Mouse (Mus musculus): Measurements from ENCODE around the gene Rsph14.
A peak's percentile ranks its signal among the peaks of the same experiment; 100 is the strongest.
"Not testable (repeated sequence)": the region's sequence is repeated elsewhere in the genome, so short reads cannot be mapped to it uniquely, and the experiment has no call there.

Rsph14 gene

GRCm38 (mm10) chr10:75053655-75054054 lies 21.3 kb upstream of the Rsph14 start:
- DNase-seq (ENCODE audit: low spot score) = no peak

DNA sequence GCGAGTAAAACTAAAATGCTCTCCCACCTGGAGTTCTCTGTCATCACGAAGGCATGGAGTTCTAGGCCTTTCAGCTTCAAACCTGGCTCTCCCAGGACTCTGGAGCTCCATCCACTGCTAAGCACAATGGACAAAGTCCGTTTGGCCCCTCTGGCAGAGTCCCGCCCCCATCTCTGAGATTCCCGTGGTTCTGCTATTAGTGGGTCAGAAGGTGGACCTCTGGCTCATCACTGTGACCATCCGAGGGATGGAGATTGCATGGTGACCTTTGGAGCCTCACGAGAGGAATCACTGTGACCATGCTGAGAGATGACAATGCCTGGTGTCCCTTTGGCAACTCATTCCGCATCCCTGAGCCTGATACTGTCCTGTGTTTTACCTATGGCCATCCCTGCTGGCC lies 20.5 kb upstream of the Rsph14 start:
- no peak for DNase-seq (ENCODE audit: low spot score)

- DNase-seq (ENCODE audit: low spot score) = no peak
Observed at GRCm38 (mm10) chr10:75051364-75052074, 19.1 kb upstream of the Rsph14 start.

DNA sequence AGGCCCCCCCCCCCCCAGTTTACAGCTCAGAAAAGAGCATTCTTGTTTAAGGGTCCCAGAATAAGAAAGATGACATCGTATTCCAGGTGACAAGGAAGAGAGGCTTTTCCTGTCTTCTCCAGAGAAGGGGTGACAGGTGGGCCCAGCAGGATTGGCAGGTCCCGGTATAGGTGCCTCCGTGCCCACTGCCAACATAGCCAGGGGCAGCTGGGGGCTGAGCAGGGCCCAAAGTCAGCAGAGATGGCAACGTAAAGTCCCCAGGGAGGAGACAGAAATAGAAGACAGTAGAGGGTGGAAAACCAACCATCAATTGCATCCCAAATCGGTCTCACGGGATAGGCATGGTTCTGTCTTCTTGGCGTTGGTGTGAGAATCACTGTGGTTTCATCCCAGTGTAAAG lies 16.3 kb upstream of the Rsph14 start:
- DNase-seq (ENCODE audit: low spot score) = no peak

DNA sequence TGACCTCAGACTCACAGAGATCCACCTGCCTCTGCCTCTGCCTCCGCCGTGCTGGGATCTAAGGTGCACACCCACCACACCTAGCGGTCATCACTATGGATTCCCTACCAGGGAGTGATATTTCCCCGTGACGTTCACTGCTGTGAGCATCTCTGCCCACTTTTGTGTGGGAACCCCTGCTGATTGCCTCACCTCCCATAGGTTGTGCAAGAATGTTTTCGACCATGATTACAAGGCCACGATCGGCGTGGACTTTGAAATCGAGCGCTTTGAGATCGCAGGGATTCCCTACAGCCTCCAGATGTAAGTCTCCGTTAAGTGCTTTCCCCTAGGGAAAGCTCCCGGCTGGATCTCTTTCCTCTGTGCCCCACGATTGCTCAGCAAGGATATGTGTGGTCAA lies 13.4 kb upstream of the Rsph14 start:
- no peak for DNase-seq (ENCODE audit: low spot score)

GRCm38 (mm10) chr10:75044459-75044858 lies 12.1 kb upstream of the Rsph14 start:
- DNase-seq (ENCODE audit: low spot score) = no peak

- not testable (repeated sequence) for DNase-seq (ENCODE audit: low spot score)
Observed at GRCm38 (mm10) chr10:75042060-75042459, 9.7 kb upstream of the Rsph14 start.

- peak; percentile 100 for DNase-seq (ENCODE audit: low spot score)
Observed at GRCm38 (mm10) chr10:75036883-75037379, 4.5 kb upstream of the Rsph14 start, which contains the start of gene Rab36. Rab36 (plus strand) TSS chr10:75037058.

DNA sequence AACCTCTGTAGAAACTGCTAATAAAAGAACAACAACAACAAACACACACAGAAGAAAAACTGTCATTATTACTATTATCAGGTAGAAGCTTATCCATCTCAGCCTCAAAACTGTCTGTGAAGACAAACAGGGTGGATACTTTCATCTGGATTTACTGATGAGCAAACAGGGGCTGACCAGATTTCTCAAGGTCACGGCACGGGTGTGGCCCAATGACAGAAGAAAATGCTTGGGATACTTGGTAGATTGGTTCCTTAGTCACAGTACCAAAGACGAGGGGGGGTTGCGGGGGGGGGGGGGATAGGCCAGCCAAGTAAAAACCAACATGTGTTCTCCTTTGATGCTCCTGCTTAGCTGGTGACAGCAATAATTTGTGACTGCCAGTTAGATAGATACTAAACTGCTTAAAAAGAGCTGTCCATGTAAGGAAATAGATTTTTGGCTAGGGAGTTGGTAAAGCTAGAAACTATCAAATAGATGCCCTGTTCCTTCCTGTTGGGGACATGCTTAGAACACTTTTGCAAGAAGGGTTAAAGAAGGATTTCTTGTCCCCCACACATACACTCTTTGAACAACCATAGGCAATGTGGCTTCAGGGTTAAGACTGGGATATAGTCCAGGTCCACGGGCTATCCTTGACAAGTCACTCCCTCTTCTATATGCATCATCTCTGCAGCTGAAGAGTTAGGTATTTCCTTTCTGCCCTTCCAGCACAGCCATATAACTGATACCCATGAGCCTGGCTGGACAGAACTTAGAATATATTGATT lies 856 bp downstream of the Rsph14 start:
- DNase-seq (ENCODE audit: low spot score) = no peak

GRCm38 (mm10) chr10:75030234-75030633 lies 2.2 kb downstream of the Rsph14 start:
- DNase-seq (ENCODE audit: low spot score) = no peak

DNA sequence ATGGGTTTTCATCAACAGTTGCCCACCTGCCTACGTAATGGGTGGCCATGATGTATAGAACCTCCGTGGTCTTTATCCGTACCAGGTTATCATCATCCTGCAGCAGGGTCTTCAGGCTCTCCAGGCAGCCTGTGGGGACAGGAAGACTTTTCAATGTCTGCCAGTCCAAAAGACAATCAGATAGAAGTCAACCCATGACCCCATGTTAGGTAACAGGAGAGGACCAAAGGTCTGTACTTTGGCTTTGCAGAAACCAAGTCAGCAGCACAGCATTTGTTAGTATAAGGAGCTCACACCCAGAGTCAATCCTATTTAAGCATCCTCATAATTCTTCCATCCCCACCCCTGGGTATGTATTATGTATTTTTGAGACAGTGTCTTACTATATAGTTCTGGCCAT lies 2.7 kb downstream of the Rsph14 start:
- no peak for DNase-seq (ENCODE audit: low spot score)

DNA sequence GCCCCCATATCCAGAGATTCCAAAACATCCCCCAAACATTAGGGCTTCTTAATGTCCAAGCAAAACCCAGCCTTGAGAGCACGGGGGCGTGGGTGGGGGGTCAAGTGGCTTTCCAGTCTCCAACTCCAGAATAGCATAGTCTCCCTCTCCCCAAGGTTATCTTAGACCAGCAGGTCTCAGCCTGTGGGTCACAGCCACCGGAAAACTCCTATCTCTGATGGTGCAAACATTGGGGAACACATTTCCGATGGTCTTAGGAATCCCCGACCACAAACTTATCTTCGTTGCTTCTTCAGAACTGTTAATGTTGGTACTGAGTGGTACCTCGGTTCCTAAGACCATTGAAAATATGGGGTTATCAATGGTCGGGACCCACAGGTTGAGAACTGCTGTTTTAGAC lies 3.6 kb downstream of the Rsph14 start:
- DNase-seq (ENCODE audit: low spot score) = no peak

GRCm38 (mm10) chr10:75026491-75026890 lies 5.9 kb downstream of the Rsph14 start:
- DNase-seq (ENCODE audit: low spot score) = no peak

- DNase-seq (ENCODE audit: low spot score) = peak; percentile 91
Observed at GRCm38 (mm10) chr10:75021138-75021537, 11.2 kb downstream of the Rsph14 start.

DNA sequence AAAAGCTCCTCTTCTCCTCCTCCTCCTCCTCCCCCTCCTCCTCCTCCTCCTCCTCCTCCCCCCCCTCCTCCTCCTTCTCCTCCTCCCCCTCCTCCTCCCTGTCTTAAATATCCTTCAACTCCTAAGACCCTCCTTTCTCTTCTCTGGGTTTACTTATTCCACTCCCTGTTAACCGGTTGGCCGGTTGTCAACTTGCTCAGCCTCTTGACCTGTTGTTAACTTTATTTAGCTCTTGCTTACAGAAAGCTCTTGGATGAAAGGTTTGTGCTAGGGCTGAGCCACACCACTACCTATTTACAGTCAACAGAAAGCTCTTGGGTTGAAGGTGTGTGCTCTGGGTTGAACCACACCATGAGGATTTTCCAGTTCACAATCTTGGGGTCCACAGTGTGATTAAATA lies 12.1 kb downstream of the Rsph14 start:
- DNase-seq (ENCODE audit: low spot score) = no peak

GRCm38 (mm10) chr10:75016481-75016880 lies 15.9 kb downstream of the Rsph14 start:
- DNase-seq (ENCODE audit: low spot score) = no peak

DNA sequence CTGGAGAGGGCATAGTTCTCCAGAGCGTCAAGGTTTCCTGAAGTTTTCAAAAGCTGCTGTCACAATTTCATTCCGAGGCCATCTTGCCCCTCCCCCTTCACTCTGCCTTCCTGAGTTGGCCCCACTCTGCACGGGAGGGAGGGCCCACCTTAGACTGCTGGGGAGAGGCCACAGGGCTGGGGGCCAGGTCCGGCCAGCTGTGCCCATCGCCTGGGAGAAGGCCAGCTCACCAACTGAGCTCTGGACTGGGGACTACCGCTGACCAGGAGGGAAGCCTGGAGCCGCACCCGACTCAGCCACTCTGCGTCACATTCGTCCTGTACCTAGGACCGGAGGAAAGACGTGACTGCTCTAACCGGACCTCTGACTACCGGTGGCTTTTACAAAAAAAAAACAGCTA lies 16.9 kb downstream of the Rsph14 start:
- DNase-seq (ENCODE audit: low spot score) = no peak

GRCm38 (mm10) chr10:75010704-75011103 lies 21.7 kb downstream of the Rsph14 start:
- no peak for DNase-seq (ENCODE audit: low spot score)

DNA sequence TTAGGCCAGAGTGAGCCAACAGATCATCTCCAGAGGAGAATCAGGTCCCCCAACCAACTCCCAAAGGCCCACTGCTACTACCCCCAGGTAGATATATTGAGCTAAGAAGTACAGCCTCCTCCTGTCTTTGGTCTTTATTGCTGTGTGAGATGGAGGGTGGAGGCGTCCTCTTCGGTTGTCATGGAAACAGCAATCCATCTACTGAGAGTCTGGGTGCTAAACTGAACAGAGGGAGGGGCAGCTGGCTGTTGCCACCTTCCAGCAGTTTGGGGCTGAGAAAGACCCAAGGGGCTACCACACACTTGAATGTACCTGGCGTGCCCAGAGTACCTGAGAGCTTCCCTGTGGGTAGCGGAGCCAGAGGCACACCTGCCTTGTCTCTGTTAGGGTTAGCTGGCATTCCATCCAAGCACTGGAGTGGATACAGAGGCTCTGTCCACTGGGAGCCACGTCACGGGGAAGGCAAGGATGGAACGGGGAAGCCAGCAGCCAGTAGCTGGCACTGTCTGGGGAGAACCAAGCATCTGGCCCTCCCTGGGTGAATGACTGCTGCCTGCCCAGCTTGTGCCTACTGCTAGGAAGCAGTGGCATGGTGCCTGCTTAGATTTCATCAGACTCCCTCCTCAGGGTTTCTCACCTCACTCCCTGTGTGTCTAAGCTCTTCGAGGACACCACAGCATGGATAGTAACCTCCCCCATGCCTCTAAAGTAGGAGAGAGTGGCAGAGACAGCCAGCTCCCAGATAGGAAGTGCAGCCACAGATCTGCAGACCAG lies 25.3 kb downstream of the Rsph14 start:
- no peak for DNase-seq (ENCODE audit: low spot score)

DNA sequence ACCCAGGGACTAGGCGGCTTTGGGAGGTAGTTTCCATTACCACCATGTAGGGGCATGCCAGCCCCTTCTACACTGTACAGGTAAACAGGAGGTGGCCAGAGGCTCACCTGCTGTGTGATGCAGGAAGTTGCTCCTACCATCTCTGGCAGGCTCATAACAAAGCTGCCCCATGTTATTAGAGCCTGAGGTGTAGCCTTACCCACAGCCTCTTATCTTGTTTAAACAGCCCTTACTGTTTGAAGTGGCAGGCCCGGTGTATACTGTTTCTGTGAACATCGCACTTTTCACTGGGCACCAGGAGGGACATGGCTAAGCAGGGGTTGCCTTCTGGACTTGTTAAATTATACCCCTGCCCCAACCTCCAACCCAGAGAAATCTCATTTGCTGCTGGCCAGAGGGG lies 28.3 kb downstream of the Rsph14 start:
- no peak for DNase-seq (ENCODE audit: low spot score)

- no peak for DNase-seq (ENCODE audit: low spot score)
Observed at GRCm38 (mm10) chr10:75001391-75001790, 31.0 kb downstream of the Rsph14 start.

- peak; percentile 66 for DNase-seq (ENCODE audit: low spot score)
Observed at GRCm38 (mm10) chr10:74995377-74995776, 37.0 kb downstream of the Rsph14 start.

GRCm38 (mm10) chr10:74994863-74995262 lies 37.5 kb downstream of the Rsph14 start:
- no peak for DNase-seq (ENCODE audit: low spot score)
